Mouse (Mus musculus) CH12.LX (cell line): ENCODE results near the gene Pkp1. TPM values are rescaled to one million over a fixed set of nuclear protein-coding genes. Genes with fewer than 3 reads are reported as not detected.

Experiments used
- DNase-seq: peaks from one replicate; pipeline ENCODE4 v3.0.0-alpha.2; 2013; ENCODE audit errors: extremely low read depth
- H3K27ac ChIP-seq: 2 replicates; pipeline ENCODE4 v1.5.1; 2012; ENCODE audit warnings: low read depth, mild to moderate bottlenecking, control low read depth, moderate library complexity; ENCODE audit not compliant: insufficient read depth
- H3K27me3 ChIP-seq: replicated peaks from 2 replicates; pipeline ENCODE3; 2012; ENCODE audit warnings: inconsistent platforms
- H3K36me3 ChIP-seq, 2 experiments: replicated peaks in 1 of 2; 2 replicates each; pipeline versions ENCODE3 to v1.6.1; 2012; ENCODE audit warnings: inconsistent platforms in 1 of 2, low read length in 1 of 2, mild to moderate bottlenecking in 1 of 2, mixed read lengths in 1 of 2, moderate library complexity in 1 of 2; ENCODE audit not compliant: control insufficient read depth in 1 of 2, insufficient read depth in 1 of 2
- H3K4me1 ChIP-seq, 2 experiments: 2 replicates each; pipeline ENCODE4 v1.6.1; 2012; ENCODE audit warnings: inconsistent platforms in 1 of 2, moderate library complexity in 1 of 2; ENCODE audit not compliant: insufficient read depth in 2 of 2, control insufficient read depth in 1 of 2
- H3K4me2 ChIP-seq: 2 replicates; pipeline ENCODE4 v1.6.1; 2012; ENCODE audit warnings: low read depth, mild to moderate bottlenecking, control low read depth; ENCODE audit not compliant: poor library complexity, insufficient read depth, severe bottlenecking
- H3K4me3 ChIP-seq, 3 experiments: fragments of 150-350 bp in 1 of 3; sonication (generic) in 1 of 3; replicated peaks in 1 of 3; 2 replicates each; pipeline versions ENCODE3 to v1.5.1; 2011 to 2012; ENCODE audit warnings: low read depth in 2 of 3, low read length in 2 of 3, mild to moderate bottlenecking in 2 of 3, moderate library complexity in 2 of 3, control low read depth in 1 of 3, improper control_type of control experiment in 1 of 3, inconsistent platforms in 1 of 3, mixed read lengths in 1 of 3; ENCODE audit not compliant: poor library complexity in 1 of 3
- H3K79me2 ChIP-seq: replicated peaks from 2 replicates; pipeline ENCODE4 v1.6.1; 2012; ENCODE audit warnings: mild to moderate bottlenecking, moderate library complexity; ENCODE audit not compliant: control insufficient read depth, poor library complexity, insufficient read depth, severe bottlenecking; ENCODE audit errors: extremely low read depth
- H3K9ac ChIP-seq: 2 replicates; pipeline ENCODE4 v1.6.1; 2012; ENCODE audit warnings: low read depth, mild to moderate bottlenecking, control low read depth, moderate library complexity; ENCODE audit not compliant: insufficient read depth
- H3K9me3 ChIP-seq: replicated peaks from 2 replicates; pipeline ENCODE3; 2012; ENCODE audit warnings: low read length, inconsistent platforms, mixed read lengths
- EP300 ChIP-seq: IDR thresholded peaks from 2 replicates; pipeline ENCODE4 v1.6.1; 2011; ENCODE audit warnings: low read length, improper control_type of control experiment
- GABPA ChIP-seq: IDR thresholded peaks from 2 replicates; pipeline ENCODE4 v1.6.1; 2012; ENCODE audit warnings: low read depth, low read length, improper control_type of control experiment, inconsistent platforms; ENCODE audit not compliant: insufficient replicate concordance
- MAFK ChIP-seq: IDR thresholded peaks from 2 replicates; pipeline ENCODE4 v1.6.1; 2011; ENCODE audit warnings: low read length, improper control_type of control experiment; ENCODE audit not compliant: insufficient replicate concordance
- MAX ChIP-seq: IDR thresholded peaks from 2 replicates; pipeline ENCODE4 v1.6.1; 2011; ENCODE audit warnings: low read length, improper control_type of control experiment
- MXI1 ChIP-seq: IDR thresholded peaks from 2 replicates; pipeline ENCODE4 v1.6.1; 2011; ENCODE audit warnings: mild to moderate bottlenecking, low read depth, low read length, improper control_type of control experiment
- NRF1 ChIP-seq: IDR thresholded peaks from 2 replicates; pipeline ENCODE4 v1.6.1; 2014; ENCODE audit warnings: low read depth, mild to moderate bottlenecking, inconsistent platforms, low read length, improper control_type of control experiment, moderate library complexity
- PAX5 ChIP-seq: IDR thresholded peaks from 2 replicates; pipeline ENCODE4 v1.6.1; 2012; ENCODE audit warnings: low read length, inconsistent platforms, mixed read lengths
- SMC3 ChIP-seq: IDR thresholded peaks from 2 replicates; pipeline ENCODE4 v1.6.1; 2011; ENCODE audit warnings: low read depth, low read length, improper control_type of control experiment
- TCF12 ChIP-seq: IDR thresholded peaks from 2 replicates; pipeline ENCODE4 v1.6.1; 2014; ENCODE audit warnings: low read depth, mild to moderate bottlenecking, inconsistent platforms, low read length, improper control_type of control experiment
- USF1 ChIP-seq: IDR thresholded peaks from 2 replicates; pipeline ENCODE4 v1.6.1; 2014; ENCODE audit warnings: low read depth, mild to moderate bottlenecking, inconsistent platforms, low read length, improper control_type of control experiment
- ZKSCAN1 ChIP-seq: IDR thresholded peaks from 2 replicates; pipeline ENCODE4 v1.6.1; 2012; ENCODE audit warnings: low read depth, inconsistent platforms, low read length, improper control_type of control experiment, borderline replicate concordance
- ZMIZ1 ChIP-seq: IDR thresholded peaks from 2 replicates; pipeline ENCODE4 v1.6.1; 2012; ENCODE audit warnings: low read depth, mild to moderate bottlenecking, inconsistent platforms, low read length, improper control_type of control experiment
- ZNF384 ChIP-seq: IDR thresholded peaks from 2 replicates; pipeline ENCODE4 v1.6.1; 2012; ENCODE audit warnings: low read depth, low read length, improper control_type of control experiment, inconsistent platforms
- dilution Hi-C: fragments of 300-500 bp; cut with MboI; formaldehyde crosslinking; loops from 2 replicates; pipeline ENCODE4 v1.14.3; 2020; ENCODE audit warnings: low sequenced_read_pairs; ENCODE audit not compliant: extremely low pct_unique_long_range_greater_than_20kb, extremely low pct_ligation_motif_present
- in situ Hi-C: fragments of 300-500 bp; cut with MboI; formaldehyde crosslinking; loops from 3 replicates; pipeline ENCODE4 v1.14.3; 2019; ENCODE audit warnings: low sequenced_read_pairs, low pct_ligation_motif_present, low pct_unique_long_range_greater_than_20kb, mixed read lengths
- polyA plus RNA-seq: library from polyadenylated mRNA; unstranded; fragments of >175 nt; gene quantifications from 2 replicates; pipeline ENCODE4 v1.2.1, GENCODE M21; 2012; ENCODE audit warnings: low read depth; ENCODE audit not compliant: insufficient read length
- total RNA-seq, 2 experiments: library from RNA; depleted of rRNA; stranded (reverse); fragments of 300-350 nt in 1 of 2; fragments of >200 nt in 1 of 2; gene quantifications; 2 replicates each; pipeline ENCODE4 v1.2.3; 2012 to 2014

The Pkp1 gene
- total and polyA plus RNA-seq, 3 experiments, result not detected

GRCm38 (mm10) chr1:135855344-135855687, 63.7 kb downstream of the Pkp1 start:
- in situ Hi-C loops (no loop called here), dilution Hi-C loops (no loop called here)
- Histone ChIP-seq H3K4me1 (no peaks in the 10 kb centered on the region; a peak in 1 of 4 replicates), H3K79me2 (no peaks in the 10 kb centered on the region), H3K4me3 (no peak overlapping the region), H3K27me3 (peaks cover 26% of the 10 kb centered on the region), H3K27ac (no peak overlapping the region), H3K9ac (no peak overlapping the region), H3K36me3 (peaks cover 0 to 14% of the 10 kb centered on the region in 2 experiments), H3K4me2 (no peak overlapping the region), H3K9me3 (no peaks in the 10 kb centered on the region)
- DNase-seq, result no peak
- TF ChIP-seq ZMIZ1, result no peak

- in situ Hi-C loops, result no loop called here
- Histone ChIP-seq H3K27ac (no peak overlapping the region), H3K79me2 (no peaks in the 10 kb centered on the region), H3K4me1 (no peaks in the 10 kb centered on the region; a peak in 1 of 4 replicates), H3K4me3 (no peak overlapping the region), H3K4me2 (no peak overlapping the region), H3K9ac (no peak overlapping the region), H3K9me3 (no peaks in the 10 kb centered on the region), H3K36me3 (peaks cover 0 to 16% of the 10 kb centered on the region in 2 experiments), H3K27me3 (peaks cover 24% of the 10 kb centered on the region)
- dilution Hi-C loops, result no loop called here
- no peak for DNase-seq
- no peak for TF ChIP-seq SMC3
- no peak for TF ChIP-seq NRF1
- TF ChIP-seq PAX5, result no peak
- TF ChIP-seq ZMIZ1, result no peak
- no peak for TF ChIP-seq EP300
- no peak for TF ChIP-seq USF1
- TF ChIP-seq ZNF384, result no peak
- no peak for TF ChIP-seq MAX
- TF ChIP-seq TCF12, result no peak
- TF ChIP-seq ZKSCAN1, result no peak
- no peak for TF ChIP-seq MXI1
- no peak for TF ChIP-seq MAFK
Observed at GRCm38 (mm10) chr1:135854591-135855343, 64.2 kb downstream of the Pkp1 start.

- Histone ChIP-seq H3K27ac (no peak overlapping the region), H3K27me3 (peaks cover 17% of the 10 kb centered on the region), H3K9ac (no peak overlapping the region), H3K36me3 (peaks cover 0 to 28% of the 10 kb centered on the region in 2 experiments), H3K4me1 (no peaks in the 10 kb centered on the region; a peak in 1 of 4 replicates), H3K4me3 (no peak overlapping the region), H3K9me3 (no peaks in the 10 kb centered on the region), H3K79me2 (no peaks in the 10 kb centered on the region), H3K4me2 (no peak overlapping the region)
- in situ Hi-C loops (no loop called here), dilution Hi-C loops (no loop called here)
- DNase-seq, result no peak
- no peak for TF ChIP-seq GABPA
Observed at GRCm38 (mm10) chr1:135853200-135853599, 65.8 kb downstream of the Pkp1 start.
